Mouse (Mus musculus): ENCODE measurements around the gene Atoh1.
A peak's percentile ranks its signal among the peaks of the same experiment; 100 is the strongest.

The Atoh1 gene

GRCm38 (mm10) chr6:64728499-64729198 is at the start of gene Atoh1:
Gene Atoh1 (plus strand): TSS chr6:64729125.
- no peak for DNase-seq (ENCODE audit: extremely low read depth, insufficient read length, low spot score)

GRCm38 (mm10) chr6:64683974-64684373 is 45.0 kb upstream of the Atoh1 start:
- no peak for DNase-seq (ENCODE audit: extremely low read depth, insufficient read length, low spot score)

- DNase-seq (ENCODE audit: extremely low read depth, insufficient read length, low spot score): no peak
Measured at GRCm38 (mm10) chr6:64684973-64685372, 44.0 kb upstream of the Atoh1 start.

GRCm38 (mm10) chr6:64688181-64688944 is 40.6 kb upstream of the Atoh1 start:
- DNase-seq (ENCODE audit: extremely low read depth, insufficient read length, low spot score): no peak

GRCm38 (mm10) chr6:64694688-64695087 is 34.2 kb upstream of the Atoh1 start:
- no peak for DNase-seq (ENCODE audit: extremely low read depth, insufficient read length, low spot score)

- no peak for DNase-seq (ENCODE audit: extremely low read depth, insufficient read length, low spot score)
Measured at GRCm38 (mm10) chr6:64703659-64704058, 25.3 kb upstream of the Atoh1 start.

GRCm38 (mm10) chr6:64727751-64728403 is 1.0 kb upstream of the Atoh1 start:
- no peak for DNase-seq (ENCODE audit: extremely low read depth, insufficient read length, low spot score)

GRCm38 (mm10) chr6:64729231-64730011 is 496 bp downstream of the Atoh1 start:
- DNase-seq (ENCODE audit: extremely low read depth, insufficient read length, low spot score): peak; percentile 4

- DNase-seq (ENCODE audit: extremely low read depth, insufficient read length, low spot score): no peak
Measured at GRCm38 (mm10) chr6:64730030-64730429, 1.1 kb downstream of the Atoh1 start.

GRCm38 (mm10) chr6:64730506-64731020 is 1.6 kb downstream of the Atoh1 start:
- DNase-seq (ENCODE audit: extremely low read depth, insufficient read length, low spot score): no peak

- DNase-seq (ENCODE audit: extremely low read depth, insufficient read length, low spot score): no peak
Measured at GRCm38 (mm10) chr6:64731126-64731525, 2.2 kb downstream of the Atoh1 start.

GRCm38 (mm10) chr6:64731621-64732320 is 2.8 kb downstream of the Atoh1 start:
- DNase-seq (ENCODE audit: extremely low read depth, insufficient read length, low spot score): no peak

GRCm38 (mm10) chr6:64733311-64733710 is 4.4 kb downstream of the Atoh1 start:
- no peak for DNase-seq (ENCODE audit: extremely low read depth, insufficient read length, low spot score)

GRCm38 (mm10) chr6:64734441-64735320 is 5.8 kb downstream of the Atoh1 start:
- DNase-seq (ENCODE audit: extremely low read depth, insufficient read length, low spot score): peak; percentile 2

GRCm38 (mm10) chr6:64736317-64736716 is 7.4 kb downstream of the Atoh1 start:
- no peak for DNase-seq (ENCODE audit: extremely low read depth, insufficient read length, low spot score)

- no peak for DNase-seq (ENCODE audit: extremely low read depth, insufficient read length, low spot score)
Measured at GRCm38 (mm10) chr6:64742915-64743489, 14.1 kb downstream of the Atoh1 start.

- DNase-seq (ENCODE audit: extremely low read depth, insufficient read length, low spot score): no peak
Measured at GRCm38 (mm10) chr6:64754515-64754914, 25.6 kb downstream of the Atoh1 start.

- DNase-seq (ENCODE audit: extremely low read depth, insufficient read length, low spot score): no peak
Measured at GRCm38 (mm10) chr6:64763901-64764300, 35.0 kb downstream of the Atoh1 start.

GRCm38 (mm10) chr6:64773430-64773829 is 44.5 kb downstream of the Atoh1 start:
- no peak for DNase-seq (ENCODE audit: extremely low read depth, insufficient read length, low spot score)

All from 3134 (cell line).